Mouse (Mus musculus) testis, postnatal 10 days (tissue): ENCODE data around the gene Ints6l.
A peak's percentile ranks its signal among the peaks of the same experiment; 100 is the strongest.

ENCODE experiments used
- DNase-seq: peaks from one replicate; pipeline ENCODE4 v3.0.0; 2021; ENCODE audit warnings: low spot score

Gene Ints6l

DNA sequence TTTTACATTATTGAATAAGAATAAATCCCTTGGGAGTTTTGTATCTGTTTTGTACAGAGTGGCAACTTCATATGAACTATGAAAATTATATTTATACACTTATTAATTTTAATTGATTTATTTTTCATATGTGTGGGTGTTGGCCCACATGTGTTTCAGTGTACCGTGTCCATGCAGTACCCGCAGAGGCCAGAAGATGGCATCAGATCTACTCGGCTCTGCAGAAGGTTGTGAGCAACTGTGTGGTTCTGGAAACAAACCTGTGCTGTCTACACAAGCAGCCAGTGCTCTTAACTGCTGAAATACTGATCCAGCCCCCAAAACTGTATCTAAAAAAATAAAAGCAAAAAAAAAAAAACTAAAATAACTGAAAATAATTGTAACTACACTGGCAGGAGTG is 76.6 kb downstream of the Ints6l start:
- DNase-seq, result peak; percentile 78

DNA sequence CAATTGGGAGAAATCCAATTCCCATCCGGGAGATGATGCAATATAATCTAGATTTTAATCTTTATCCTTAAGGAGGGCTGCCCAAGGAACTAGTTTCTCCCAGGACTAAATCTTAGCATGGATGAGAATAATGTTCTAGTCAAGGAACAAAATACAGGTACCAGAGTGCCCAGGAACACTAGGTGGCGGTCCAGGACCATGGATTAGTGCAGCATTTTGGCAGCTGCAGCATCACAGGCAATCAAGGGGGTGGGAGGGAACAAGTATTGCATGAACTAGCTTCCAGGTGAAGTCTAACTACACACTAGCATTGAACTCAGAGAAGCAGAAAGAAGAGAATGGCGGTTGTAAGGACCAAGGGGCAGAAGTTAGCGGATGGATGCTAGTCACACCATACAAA is 82.5 kb downstream of the Ints6l start:
- peak; percentile 50 for DNase-seq

DNA sequence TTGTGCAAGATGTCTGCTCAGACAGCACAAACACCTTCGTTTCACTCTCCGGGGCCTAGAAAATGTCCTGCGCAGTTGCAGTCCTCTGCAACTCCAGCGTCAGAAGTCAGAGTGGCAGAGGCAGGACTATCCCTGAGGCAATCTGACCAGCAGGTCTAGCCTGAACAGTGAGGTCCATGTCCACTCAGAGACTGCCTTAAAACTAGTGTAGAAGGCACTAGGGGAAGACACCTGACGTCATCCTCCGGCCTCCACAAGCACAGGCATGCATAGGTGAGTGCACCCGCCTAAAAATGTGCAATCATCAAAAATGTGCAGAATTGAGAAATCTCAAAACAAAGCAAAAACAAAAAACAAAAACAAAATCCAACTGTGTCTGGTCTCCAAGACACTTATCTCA is 94.8 kb downstream of the Ints6l start, which contains the start of gene Gm648:
Gene Gm648, minus strand, starts transcription at position 101 of the 400 bp plus-strand sequence.
- DNase-seq, result no peak

DNA sequence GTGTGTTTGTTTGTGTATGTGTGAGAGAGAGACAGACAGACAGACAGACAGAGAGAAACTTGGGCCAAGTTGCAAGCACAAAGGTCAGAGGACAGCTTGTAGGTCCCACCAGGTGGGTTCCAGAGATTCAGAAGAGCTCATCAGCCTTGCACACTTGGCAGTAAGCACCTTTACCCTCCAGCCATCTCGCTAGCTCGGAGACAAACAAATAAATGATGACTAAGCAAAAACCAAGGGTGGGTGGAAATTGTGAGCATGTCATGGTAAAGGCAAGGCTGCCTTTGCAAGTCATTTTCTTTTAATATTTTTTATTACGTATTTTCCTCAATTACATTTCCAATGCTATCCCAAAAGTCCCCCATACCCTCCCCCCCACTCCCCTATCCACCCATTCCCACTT is 98.9 kb downstream of the Ints6l start:
- no peak for DNase-seq
